Mouse (Mus musculus): ENCODE results near the gene Glra1. TPM values are rescaled to one million over a fixed set of nuclear protein-coding genes. Genes with fewer than 3 reads are reported as not detected.
A peak's percentile ranks its signal among the peaks of the same experiment; 100 is the strongest.

The Glra1 gene
- polyA plus RNA-seq, 1 experiment from 2014 or later, result not detected

DNA sequence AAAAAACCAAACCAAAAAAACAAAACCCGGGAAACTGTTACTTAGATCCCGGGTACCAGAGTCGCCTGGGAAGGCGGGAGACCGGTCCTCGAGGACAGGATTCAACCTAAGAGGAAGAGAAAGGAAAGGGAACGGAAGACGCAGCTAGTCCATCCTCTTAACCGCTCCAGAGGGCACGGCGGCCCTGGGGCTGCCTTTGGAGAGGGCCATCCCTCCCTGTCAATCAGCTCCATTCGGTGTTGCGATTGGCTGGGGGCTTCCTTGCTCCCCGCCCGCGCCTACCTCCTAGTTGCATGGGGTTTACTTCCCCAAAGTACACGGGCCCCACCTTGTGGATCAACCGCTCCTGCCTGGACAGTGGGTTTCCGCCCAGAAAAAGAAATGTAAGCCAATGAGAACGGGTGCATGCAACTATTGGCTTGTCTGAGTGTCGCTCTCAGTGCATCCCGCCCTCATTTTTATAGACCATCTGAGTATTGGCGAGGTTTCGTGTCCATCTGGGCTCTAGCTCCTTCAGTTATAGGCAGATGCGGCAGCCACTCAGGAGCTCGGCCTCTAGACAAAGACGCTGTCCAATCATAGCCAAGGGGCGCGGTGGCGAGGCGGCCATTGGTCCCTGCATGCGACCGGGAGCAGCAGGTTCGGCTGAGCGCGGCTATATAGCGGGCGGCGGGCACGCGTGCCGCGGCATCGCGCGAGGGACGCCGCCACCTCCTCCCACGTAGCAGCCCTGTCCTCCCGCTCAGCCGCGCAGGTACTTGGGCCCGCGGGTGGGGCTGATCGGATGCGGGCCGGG, 138.8 kb downstream of the Glra1 start, which contains the start of gene G3bp1:
Gene G3bp1 (plus strand): TSS at position 638 of the 796 bp plus-strand sequence.
- ATAC-seq (ENCODE audit: insufficient number of reproducible peaks, low FRiP score, low TSS enrichment, low read depth), result peak; percentile 98
- Histone ChIP-seq H3K4me3 (replicated peaks) (peak within 1 kb of the TSS; percentile 65), H3K4me2 (replicated peaks) (peak within 1 kb of the TSS; percentile 79), H3K36me3 (peaks cover 12% of the 10 kb centered on the region; the same call in 1 of the 2 replicates), H3K27me3 (no peaks in the 10 kb centered on the region), H3K27ac (replicated peaks) (peak within 1 kb of the TSS; percentile 92), H3K9ac (peak within 1 kb of the TSS; percentile 77), H3K4me1 (peaks cover 24% of the 10 kb centered on the region), H3K9me3 (replicated peaks) (no peaks in the 10 kb centered on the region)
- under 1% methylated on average over 57 of the region's 57 CpGs for WGBS

DNA sequence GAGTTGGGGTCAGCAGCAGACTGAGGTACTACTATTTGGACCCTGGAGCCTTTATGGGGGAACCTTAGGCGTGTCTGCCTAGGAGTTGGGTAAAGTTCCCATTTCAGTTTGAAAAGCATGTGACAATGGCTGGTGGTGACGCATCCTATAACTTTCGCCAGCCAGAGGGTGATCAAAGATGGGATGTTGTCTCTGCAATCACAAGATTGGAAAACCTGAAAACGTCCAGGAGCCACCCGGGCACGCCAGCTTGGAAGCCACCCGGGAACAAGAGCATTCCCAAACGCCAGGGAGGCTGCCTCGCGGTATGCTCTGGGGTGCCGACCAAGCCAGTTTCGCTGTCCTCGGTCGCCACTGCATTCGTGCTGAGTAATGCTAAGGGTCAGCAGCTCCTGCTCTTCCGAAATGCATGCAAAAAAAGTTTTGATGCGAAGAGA, 139.4 kb downstream of the Glra1 start:
- peak overlapping the region; percentile 65 for H3K4me3 ChIP-seq (replicated peaks)
- peak overlapping the region; percentile 92 for H3K27ac ChIP-seq (replicated peaks)
- peak overlapping the region; percentile 77 for H3K4me2 ChIP-seq (replicated peaks)
- no peak for ATAC-seq (ENCODE audit: insufficient number of reproducible peaks, low FRiP score, low TSS enrichment, low read depth)
- peaks cover 24% of the 10 kb centered on the region for H3K4me1 ChIP-seq
- 3% methylated on average over 17 of the region's 17 CpGs for WGBS
- no peaks in the 10 kb centered on the region for H3K9me3 ChIP-seq (replicated peaks)
- H3K9ac ChIP-seq, result peak overlapping the region; percentile 29
- H3K36me3 ChIP-seq, result peaks cover 8% of the 10 kb centered on the region; the same call in 1 of the 2 replicates
- H3K27me3 ChIP-seq, result no peaks in the 10 kb centered on the region

DNA sequence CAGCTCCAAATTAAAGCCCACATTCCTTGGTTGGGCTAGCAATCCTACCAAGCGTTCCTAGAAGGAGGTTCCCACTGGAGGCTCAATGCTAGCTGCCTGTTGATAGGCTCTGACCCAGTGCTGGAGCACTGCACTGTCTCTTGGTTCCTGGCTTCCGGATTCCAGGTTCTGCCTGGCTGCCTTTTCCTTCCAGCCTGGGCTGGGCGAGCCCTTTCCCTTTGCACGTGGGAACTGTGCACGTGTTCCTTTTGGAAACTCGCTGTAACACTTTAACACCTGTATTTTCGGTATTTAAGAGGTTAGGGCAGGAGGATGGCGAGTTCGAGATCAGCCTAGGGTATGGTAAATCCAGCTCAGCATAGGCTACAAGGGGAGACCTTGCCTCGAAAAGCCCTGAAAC, 140.0 kb downstream of the Glra1 start:
- H3K4me1 ChIP-seq, result peaks cover 19% of the 10 kb centered on the region; the same call in 1 of the 2 replicates

DNA sequence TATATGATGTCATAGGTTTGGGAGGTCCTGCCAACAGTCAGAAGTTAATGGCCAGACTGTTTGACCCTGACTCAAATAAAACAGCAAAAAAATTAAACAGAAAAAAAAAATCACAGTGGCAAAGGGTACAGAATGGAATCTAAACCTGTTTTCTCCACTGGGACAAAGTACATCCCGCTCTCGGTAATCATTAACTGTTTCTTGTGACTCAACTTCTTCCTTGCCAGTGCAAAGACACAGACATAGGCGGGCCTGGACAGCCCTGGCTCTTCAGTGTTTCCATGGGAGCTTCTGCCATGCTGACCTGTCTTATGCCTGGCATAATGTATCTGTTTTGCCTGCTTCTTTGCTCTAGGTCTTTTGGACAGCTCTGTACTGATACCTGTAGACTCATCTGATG, 142.8 kb downstream of the Glra1 start:
- H3K9me3 ChIP-seq (replicated peaks), result no peaks in the 10 kb centered on the region
- no peaks in the 10 kb centered on the region for H3K36me3 ChIP-seq
- H3K4me3 ChIP-seq (replicated peaks), result no peak overlapping the region
- H3K9ac ChIP-seq, result no peak overlapping the region
- 81% methylated on average over 3 of the region's 3 CpGs for WGBS
- no peak overlapping the region for H3K4me2 ChIP-seq (replicated peaks)
- no peak overlapping the region for H3K27ac ChIP-seq (replicated peaks)
- H3K27me3 ChIP-seq, result no peaks in the 10 kb centered on the region
- H3K4me1 ChIP-seq, result peaks cover 16% of the 10 kb centered on the region
- no peak for ATAC-seq (ENCODE audit: insufficient number of reproducible peaks, low FRiP score, low TSS enrichment, low read depth)

More for the DNA sequence above, 140.0 kb downstream of the Glra1 start:
- 75% methylated on average over 10 of the region's 10 CpGs for WGBS
- Histone ChIP-seq H3K9ac (0 out of 2 replicates have a peak overlapping the region, but pooled peaks have one; percentile 29), H3K27me3 (no peaks in the 10 kb centered on the region), H3K4me3 (replicated peaks) (peak overlapping the region; percentile 65), H3K27ac (replicated peaks) (peak overlapping the region; percentile 92), H3K9me3 (replicated peaks) (no peaks in the 10 kb centered on the region), H3K36me3 (peaks cover 6% of the 10 kb centered on the region; the same call in 1 of the 2 replicates), H3K4me2 (replicated peaks) (peak overlapping the region; percentile 77)
- no peak for ATAC-seq (ENCODE audit: insufficient number of reproducible peaks, low FRiP score, low TSS enrichment, low read depth)

DNA sequence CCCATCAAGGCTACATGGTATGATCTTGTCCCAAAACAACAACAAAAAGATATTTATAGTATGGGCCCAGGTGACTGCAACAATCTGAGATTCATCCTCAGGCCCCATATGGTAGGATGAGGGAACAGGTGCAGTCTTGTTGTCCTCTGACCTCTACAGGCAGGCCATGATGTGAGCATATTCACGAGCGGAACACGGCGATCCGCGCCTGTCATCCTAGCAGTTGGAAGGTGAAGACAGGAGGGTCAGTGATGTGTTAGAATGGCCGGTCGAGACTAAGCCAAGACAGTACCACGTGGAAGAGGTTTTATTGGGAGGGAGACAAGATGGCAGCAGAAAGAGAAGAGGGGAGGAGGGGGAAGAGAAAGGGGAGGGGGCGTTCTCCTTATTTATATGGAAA, 143.3 kb downstream of the Glra1 start:
- H3K27ac ChIP-seq (replicated peaks), result no peak overlapping the region
- no peak overlapping the region for H3K4me3 ChIP-seq (replicated peaks)
- H3K9me3 ChIP-seq (replicated peaks), result no peaks in the 10 kb centered on the region
- no peaks in the 10 kb centered on the region for H3K36me3 ChIP-seq
- H3K27me3 ChIP-seq, result no peaks in the 10 kb centered on the region
- ATAC-seq (ENCODE audit: insufficient number of reproducible peaks, low FRiP score, low TSS enrichment, low read depth), result no peak
- no peak overlapping the region for H3K4me2 ChIP-seq (replicated peaks)
- 86% methylated on average over 10 of the region's 10 CpGs for WGBS
- peaks cover 20% of the 10 kb centered on the region for H3K4me1 ChIP-seq
- H3K9ac ChIP-seq, result no peak overlapping the region

Small RNAs within 50 kb of the gene (microRNA-seq; reads per million reads assigned to microRNA genes)
- not detected for gene Mir7652 (ENCODE audit: borderline number of aligned reads)

Other genes starting within 250 kb of the Glra1 start
- gene Sparc, start 185.0 kb downstream of the Glra1 start, polyA plus RNA-seq (2015; fragmentation: Nextera tagmentation; extraction: Ambion mirVana), result 3,074 and 3,219 TPM in 2 replicates
- 487 and 541 TPM in 2 replicates for gene Atox1, start 147.0 kb downstream of the Glra1 start, polyA plus RNA-seq (2015; fragmentation: Nextera tagmentation; extraction: Ambion mirVana)
- 150 and 160 TPM in 2 replicates for gene G3bp1, start 138.5 kb downstream of the Glra1 start, polyA plus RNA-seq (2015; fragmentation: Nextera tagmentation; extraction: Ambion mirVana)